Mouse (Mus musculus): ENCODE results near the gene Rap1gds1. TPM values are rescaled to one million over a fixed set of nuclear protein-coding genes. Genes with fewer than 3 reads are reported as not detected.

The Rap1gds1 gene
- 68.9 and 69.1 TPM in 2 replicates for polyA plus RNA-seq (2012; rRNA removed)

DNA sequence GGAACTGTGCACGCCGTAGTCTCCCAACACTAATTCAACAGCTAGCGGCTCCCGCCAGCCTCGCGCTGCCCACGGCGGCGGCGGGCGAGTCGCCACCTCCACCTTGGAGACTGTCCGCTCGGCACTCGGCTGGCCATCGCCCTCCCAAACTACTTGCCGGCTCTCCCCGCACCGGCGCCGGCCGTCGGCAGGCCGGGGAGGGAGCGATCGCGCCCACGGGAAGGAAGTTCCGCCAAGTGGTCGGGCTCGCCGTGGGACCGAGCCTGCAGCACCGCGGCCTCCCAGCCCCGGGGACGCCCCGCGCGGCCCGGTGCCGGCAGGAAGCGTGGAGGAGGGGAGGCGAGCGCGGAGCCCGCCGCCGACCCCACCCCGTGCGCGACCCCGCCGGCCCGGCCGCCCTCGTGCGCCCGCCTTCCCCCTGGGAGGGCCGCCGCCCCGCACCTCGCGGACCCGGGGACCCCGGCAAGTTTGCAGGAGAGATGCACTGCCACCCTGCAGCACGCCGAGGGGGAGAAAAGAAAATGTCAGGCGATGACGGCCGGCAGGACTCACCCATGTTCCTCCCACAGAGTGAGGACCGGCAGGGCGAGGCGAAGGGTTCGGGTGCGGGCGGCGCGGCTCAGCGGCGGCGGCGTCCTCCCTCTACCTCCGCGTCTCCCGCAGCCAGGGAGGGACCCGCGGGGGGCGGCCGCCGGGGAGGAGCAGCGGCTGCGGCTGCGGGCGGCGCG lies at the start of gene Rap1gds1:
TSS of gene Rap1gds1 (minus strand) at position 718 of the 728 bp plus-strand sequence.

Other genes with a start within 250 kb of the Rap1gds1 start
- gene Stpg2, start 130.5 kb upstream of the Rap1gds1 start, polyA plus RNA-seq (2012; rRNA removed): 0.04 and 0.08 TPM in 2 replicates

Data from central nervous system, embryonic 18 days (tissue).